Mouse (Mus musculus): ENCODE measurements around the gene Enthd1. TPM values are rescaled to one million over a fixed set of nuclear protein-coding genes. Genes with fewer than 3 reads are reported as not detected.

Enthd1 gene
- polyA plus RNA-seq, 1 experiment from 2014 or later: not detected

Other genes starting within 250 kb of the Enthd1 start
- 16.8 and 23.3 TPM in 2 replicates for gene Grap2, start 7.4 kb upstream of the Enthd1 start, polyA plus RNA-seq (2015; fragmentation: Nextera tagmentation; extraction: Ambion mirVana)
- 3.7 and 5.0 TPM in 2 replicates for gene Fam83f, start 106.7 kb upstream of the Enthd1 start, polyA plus RNA-seq (2015; fragmentation: Nextera tagmentation; extraction: Ambion mirVana)
- 18.3 and 20.8 TPM in 2 replicates for gene Tnrc6b, start 146.2 kb upstream of the Enthd1 start, polyA plus RNA-seq (2015; fragmentation: Nextera tagmentation; extraction: Ambion mirVana)

Data from liver, embryonic 15.5 days (tissue).